Mouse (Mus musculus): ENCODE measurements around the gene Pdxk. TPM values are rescaled to one million over a fixed set of nuclear protein-coding genes. Genes with fewer than 3 reads are reported as not detected.

Gene Pdxk
- polyA plus RNA-seq, 2 experiments = 8.9 to 9.8 TPM

GRCm38 (mm10) chr10:78464201-78464791 is 479 bp downstream of the Pdxk start:
- ATAC-seq (ENCODE audit: low FRiP score, low read depth) = peak; percentile 16; the same call in 1 of the 2 replicates
- no peak for DNase-seq (ENCODE audit: low spot score)
- no peaks in the 10 kb centered on the region for H3K9me3 ChIP-seq (ENCODE audit: control insufficient read depth, low read length)
- WGBS = 2% methylated on average over 28 of the region's 32 CpGs
- no peaks in the 10 kb centered on the region for H3K36me3 ChIP-seq (ENCODE audit: control insufficient read depth, insufficient read depth, low read length)
- peak overlapping the region; percentile 71 for H3K9ac ChIP-seq (ENCODE audit: low read depth, low read length, severe bottlenecking)
- no peak overlapping the region for H3K27ac ChIP-seq (replicated peaks; ENCODE audit: low read depth, low read length)
- H3K27me3 ChIP-seq (ENCODE audit: control insufficient read depth, insufficient read depth, low read length) = no peaks in the 10 kb centered on the region
- no peak for TF ChIP-seq POLR2A (IDR thresholded peaks at IDR 0.05; ENCODE audit: borderline replicate concordance, extremely low read depth, insufficient read depth, insufficient read length)
- H3K4me2 ChIP-seq (replicated peaks; ENCODE audit: low read depth, low read length, severe bottlenecking) = peak overlapping the region; percentile 99
- H3K4me1 ChIP-seq (ENCODE audit: control insufficient read depth, insufficient read depth, low read length) = peaks cover 14% of the 10 kb centered on the region
- peak overlapping the region; percentile 72 for H3K4me3 ChIP-seq (replicated peaks; ENCODE audit: low read length)

- H3K9ac ChIP-seq (ENCODE audit: low read depth, low read length, severe bottlenecking) = peak overlapping the region; percentile 71
- WGBS = 82% methylated on average over 3 of the region's 3 CpGs
- H3K27ac ChIP-seq (replicated peaks; ENCODE audit: low read depth, low read length) = no peak overlapping the region
Observed at GRCm38 (mm10) chr10:78463769-78464167, 1.0 kb downstream of the Pdxk start.

GRCm38 (mm10) chr10:78462945-78463768 is 1.6 kb downstream of the Pdxk start:
- WGBS = 85% methylated on average over 8 of the region's 8 CpGs

More at GRCm38 (mm10) chr10:78463769-78464167, 1.0 kb downstream of the Pdxk start:
- no peaks in the 10 kb centered on the region for H3K9me3 ChIP-seq (ENCODE audit: control insufficient read depth, low read length)
- DNase-seq (ENCODE audit: low spot score) = no peak
- no peak for ATAC-seq (ENCODE audit: low FRiP score, low read depth)
- no peaks in the 10 kb centered on the region for H3K36me3 ChIP-seq (ENCODE audit: control insufficient read depth, insufficient read depth, low read length)
- no peak for TF ChIP-seq POLR2A (IDR thresholded peaks at IDR 0.05; ENCODE audit: borderline replicate concordance, extremely low read depth, insufficient read depth, insufficient read length)
- H3K27me3 ChIP-seq (ENCODE audit: control insufficient read depth, insufficient read depth, low read length) = no peaks in the 10 kb centered on the region
- H3K4me1 ChIP-seq (ENCODE audit: control insufficient read depth, insufficient read depth, low read length) = peaks cover 16% of the 10 kb centered on the region
- H3K4me2 ChIP-seq (replicated peaks; ENCODE audit: low read depth, low read length, severe bottlenecking) = peak overlapping the region; percentile 99
- H3K4me3 ChIP-seq (replicated peaks; ENCODE audit: low read length) = peak overlapping the region; percentile 72

GRCm38 (mm10) chr10:78461767-78462166 is 3.0 kb downstream of the Pdxk start:
- DNase-seq (ENCODE audit: low spot score) (no peak), ATAC-seq (ENCODE audit: low FRiP score, low read depth) (no peak)
- Histone ChIP-seq H3K4me1 (ENCODE audit: control insufficient read depth, insufficient read depth, low read length) (peaks cover 25% of the 10 kb centered on the region), H3K4me3 (replicated peaks; ENCODE audit: low read length) (no peak overlapping the region), H3K9me3 (ENCODE audit: control insufficient read depth, low read length) (no peaks in the 10 kb centered on the region), H3K27me3 (ENCODE audit: control insufficient read depth, insufficient read depth, low read length) (no peaks in the 10 kb centered on the region), H3K4me2 (replicated peaks; ENCODE audit: low read depth, low read length, severe bottlenecking) (no peak overlapping the region), H3K27ac (replicated peaks; ENCODE audit: low read depth, low read length) (no peak overlapping the region), H3K9ac (ENCODE audit: low read depth, low read length, severe bottlenecking) (no peak overlapping the region), H3K36me3 (ENCODE audit: control insufficient read depth, insufficient read depth, low read length) (no peaks in the 10 kb centered on the region)
- TF ChIP-seq POLR2A (IDR thresholded peaks at IDR 0.05; ENCODE audit: borderline replicate concordance, extremely low read depth, insufficient read depth, insufficient read length) = no peak
- 76% methylated on average over 4 of the region's 4 CpGs for WGBS

More at GRCm38 (mm10) chr10:78462945-78463768, 1.6 kb downstream of the Pdxk start:
- no peaks in the 10 kb centered on the region for H3K9me3 ChIP-seq (ENCODE audit: control insufficient read depth, low read length)
- H3K27ac ChIP-seq (replicated peaks; ENCODE audit: low read depth, low read length) = no peak overlapping the region
- H3K4me3 ChIP-seq (replicated peaks; ENCODE audit: low read length) = 0 out of 2 replicates have a peak overlapping the region, but pooled peaks have one; percentile 72
- no peak overlapping the region for H3K9ac ChIP-seq (ENCODE audit: low read depth, low read length, severe bottlenecking)
- ATAC-seq (ENCODE audit: low FRiP score, low read depth) (no peak), DNase-seq (ENCODE audit: low spot score) (no peak)
- H3K4me2 ChIP-seq (replicated peaks; ENCODE audit: low read depth, low read length, severe bottlenecking) = no peak overlapping the region
- H3K27me3 ChIP-seq (ENCODE audit: control insufficient read depth, insufficient read depth, low read length) = no peaks in the 10 kb centered on the region
- no peaks in the 10 kb centered on the region for H3K36me3 ChIP-seq (ENCODE audit: control insufficient read depth, insufficient read depth, low read length)
- peaks cover 21% of the 10 kb centered on the region for H3K4me1 ChIP-seq (ENCODE audit: control insufficient read depth, insufficient read depth, low read length)
- no peak for TF ChIP-seq POLR2A (IDR thresholded peaks at IDR 0.05; ENCODE audit: borderline replicate concordance, extremely low read depth, insufficient read depth, insufficient read length)

- H3K4me1 ChIP-seq (ENCODE audit: control insufficient read depth, insufficient read depth, low read length) = peaks cover 25% of the 10 kb centered on the region
- DNase-seq (ENCODE audit: low spot score) (no peak), ATAC-seq (ENCODE audit: low FRiP score, low read depth) (no peak)
- H3K4me2 ChIP-seq (replicated peaks; ENCODE audit: low read depth, low read length, severe bottlenecking) = no peak overlapping the region
- H3K4me3 ChIP-seq (replicated peaks; ENCODE audit: low read length) = no peak overlapping the region
- H3K27me3 ChIP-seq (ENCODE audit: control insufficient read depth, insufficient read depth, low read length) = no peaks in the 10 kb centered on the region
- TF ChIP-seq POLR2A (IDR thresholded peaks at IDR 0.05; ENCODE audit: borderline replicate concordance, extremely low read depth, insufficient read depth, insufficient read length) = no peak
- WGBS = 20% methylated on average over 4 of the region's 5 CpGs
- no peak overlapping the region for H3K27ac ChIP-seq (replicated peaks; ENCODE audit: low read depth, low read length)
- H3K9me3 ChIP-seq (ENCODE audit: control insufficient read depth, low read length) = no peaks in the 10 kb centered on the region
- H3K36me3 ChIP-seq (ENCODE audit: control insufficient read depth, insufficient read depth, low read length) = no peaks in the 10 kb centered on the region
- no peak overlapping the region for H3K9ac ChIP-seq (ENCODE audit: low read depth, low read length, severe bottlenecking)
Observed at GRCm38 (mm10) chr10:78460463-78460862, 4.3 kb downstream of the Pdxk start.
